Mouse (Mus musculus): ENCODE results near the gene Clcnkb.

Clcnkb gene

GRCm38 (mm10) chr4:141398545-141398944 lies 17.3 kb downstream of the Clcnkb start, which contains the start of gene Clcnka:
TSS of gene Clcnka (minus strand) at chr4:141398724.
- no peak for DNase-seq

GRCm38 (mm10) chr4:141397861-141398260 lies 18.0 kb downstream of the Clcnkb start:
- no peak for DNase-seq

- DNase-seq = no peak
Measured at GRCm38 (mm10) chr4:141394751-141395150, 21.1 kb downstream of the Clcnkb start.

- no peak for DNase-seq
Measured at GRCm38 (mm10) chr4:141391293-141391692, 24.5 kb downstream of the Clcnkb start.

- DNase-seq = no peak
Measured at GRCm38 (mm10) chr4:141389366-141390150, 26.3 kb downstream of the Clcnkb start.

GRCm38 (mm10) chr4:141387933-141388332 lies 27.9 kb downstream of the Clcnkb start:
- no peak for DNase-seq

- peak; percentile 84 for DNase-seq
Measured at GRCm38 (mm10) chr4:141387093-141387784, 28.6 kb downstream of the Clcnkb start.

GRCm38 (mm10) chr4:141386150-141386549 lies 29.7 kb downstream of the Clcnkb start:
- DNase-seq = no peak

GRCm38 (mm10) chr4:141385275-141385674 lies 30.5 kb downstream of the Clcnkb start:
- DNase-seq = peak; percentile 56

GRCm38 (mm10) chr4:141382406-141382805 lies 33.4 kb downstream of the Clcnkb start:
- no peak for DNase-seq

- no peak for DNase-seq
Measured at GRCm38 (mm10) chr4:141379674-141380073, 36.1 kb downstream of the Clcnkb start.

- no peak for DNase-seq
Measured at GRCm38 (mm10) chr4:141372426-141372825, 43.4 kb downstream of the Clcnkb start.

- peak; percentile 41 for DNase-seq
Measured at GRCm38 (mm10) chr4:141367997-141368791, 47.6 kb downstream of the Clcnkb start, which contains the start of gene Fam131c. TSS of gene Fam131c (plus strand) at chr4:141368220.

- DNase-seq = no peak
Measured at GRCm38 (mm10) chr4:141365876-141366275, 49.9 kb downstream of the Clcnkb start.

- DNase-seq = no peak
Measured at GRCm38 (mm10) chr4:141365126-141365525, 50.7 kb downstream of the Clcnkb start.

GRCm38 (mm10) chr4:141362937-141363548 lies 52.8 kb downstream of the Clcnkb start:
- peak; percentile 90 for DNase-seq

GRCm38 (mm10) chr4:141360846-141361245 lies 55.0 kb downstream of the Clcnkb start:
- DNase-seq = peak; percentile 63

GRCm38 (mm10) chr4:141359222-141359621 lies 56.6 kb downstream of the Clcnkb start:
- DNase-seq = no peak

GRCm38 (mm10) chr4:141357811-141358210 lies 58.0 kb downstream of the Clcnkb start:
- DNase-seq = no peak

All from lung, postnatal 14 days (tissue).